Mouse (Mus musculus) lung, postnatal 4 days (tissue): ENCODE measurements around the gene Ankrd34a.

Experiments used
- DNase-seq, 2 experiments: peaks; one replicate each; pipeline ENCODE4 v3.0.0; 2021

Ankrd34a gene

GRCm38 (mm10) chr3:96596228-96596707, at the start of gene Ankrd34a:
Gene Ankrd34a (plus strand): TSS chr3:96596636.
- DNase-seq: peak; percentile 19 to 48

DNA sequence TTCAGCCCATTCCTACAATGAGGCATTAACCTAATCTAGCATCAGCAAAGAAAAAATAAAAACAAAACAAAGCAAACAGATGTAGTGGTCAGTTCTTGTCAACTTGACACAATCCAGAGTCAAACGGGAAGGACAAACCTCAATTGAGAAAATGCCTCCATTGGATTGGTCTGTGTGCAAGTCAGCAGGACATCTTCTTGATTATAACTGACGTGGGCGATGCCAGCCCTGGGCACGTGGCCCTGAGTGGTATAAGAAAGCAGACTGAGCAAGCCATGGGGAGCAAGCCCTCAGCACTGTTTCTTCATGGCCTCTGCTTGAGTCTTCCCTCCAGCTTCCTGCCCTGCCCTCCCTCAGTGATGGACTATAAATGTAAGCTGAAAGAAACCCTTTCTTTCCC, 49.6 kb upstream of the Ankrd34a start:
- DNase-seq: peak in 1 of 2 experiments; percentile 18

- peak; percentile 77 to 87 for DNase-seq
Measured at GRCm38 (mm10) chr3:96547389-96547960, 49.0 kb upstream of the Ankrd34a start.

DNA sequence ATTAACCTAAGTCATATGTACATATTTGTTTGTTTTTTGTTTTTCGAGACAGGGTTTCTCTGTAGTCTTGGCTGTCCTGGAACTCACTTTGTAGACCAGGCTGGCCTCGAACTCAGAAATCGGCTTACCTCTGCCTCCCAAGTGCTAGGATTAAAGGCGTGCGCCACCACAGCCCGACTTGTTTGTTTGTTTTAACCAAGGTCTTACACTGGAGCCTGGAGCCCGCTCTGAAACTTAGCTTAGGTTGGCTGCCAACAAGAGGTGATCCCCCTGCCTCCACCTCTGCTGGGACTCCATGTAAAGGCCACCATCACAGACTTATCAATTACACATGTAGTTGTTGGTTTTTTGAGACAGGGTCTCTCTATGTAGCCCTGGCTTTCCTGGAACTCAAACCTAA, 47.6 kb upstream of the Ankrd34a start:
- peak in 1 of 2 experiments; percentile 16 for DNase-seq

GRCm38 (mm10) chr3:96549346-96549745, 47.1 kb upstream of the Ankrd34a start:
- no peak for DNase-seq

DNA sequence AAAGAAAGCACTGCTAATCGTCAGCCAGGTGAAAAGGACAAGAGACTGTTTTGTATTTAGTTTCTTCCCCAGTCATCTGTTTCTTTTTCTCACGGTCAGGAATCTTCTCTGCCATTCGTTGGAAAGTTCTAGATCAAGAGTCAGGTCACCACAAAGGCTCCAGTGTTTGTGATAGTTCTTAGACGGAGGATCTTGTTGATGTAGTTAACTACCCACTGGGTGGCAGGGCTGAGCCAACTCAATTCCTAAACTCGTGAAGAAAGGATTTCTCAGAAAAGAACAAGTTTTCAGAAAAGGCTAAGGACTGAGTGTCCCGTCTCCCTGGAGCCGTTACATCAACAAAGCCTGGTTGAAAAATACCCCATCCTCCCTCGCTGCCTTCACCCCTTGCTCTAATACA, 45.2 kb upstream of the Ankrd34a start:
- DNase-seq: peak; percentile 59 to 75

DNA sequence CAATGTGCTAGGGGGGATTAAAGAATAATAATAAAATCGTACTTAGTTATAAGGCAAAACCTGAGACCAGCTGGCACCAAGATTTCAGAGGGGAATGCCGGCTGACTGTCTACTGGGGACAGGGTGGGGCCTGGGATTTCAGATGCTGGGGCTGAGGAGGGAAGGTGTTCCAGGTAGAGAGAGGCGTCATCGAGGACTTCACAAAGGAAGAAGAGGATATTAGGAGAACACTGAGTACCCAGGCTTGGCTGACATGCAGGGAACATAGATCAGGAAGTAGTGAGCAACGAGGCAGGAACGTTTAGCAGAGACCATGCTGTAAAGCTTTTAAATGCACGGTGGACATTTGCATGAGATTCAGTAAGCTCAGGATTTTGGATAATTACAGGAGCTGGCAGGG, 44.5 kb upstream of the Ankrd34a start:
- no peak for DNase-seq

DNA sequence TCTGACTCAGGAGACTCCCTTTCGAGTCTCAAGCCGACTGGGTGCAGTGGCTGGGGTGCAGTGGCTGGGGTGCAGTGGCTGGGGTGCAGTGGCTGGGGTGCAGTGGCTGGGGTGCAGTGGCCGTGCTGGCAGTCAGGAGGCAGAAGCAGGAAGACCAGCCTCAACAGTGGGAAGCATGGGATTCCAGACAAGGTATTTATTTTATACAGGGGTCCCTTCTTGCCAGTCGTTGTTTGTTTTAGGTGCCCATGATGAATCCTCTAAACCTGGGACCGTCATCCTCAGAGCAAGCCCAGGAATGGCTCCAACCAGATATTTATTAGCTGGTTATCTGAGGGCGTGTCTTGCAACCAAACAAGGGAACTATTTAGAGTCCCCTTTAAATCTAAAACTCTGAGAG, 42.8 kb upstream of the Ankrd34a start:
- DNase-seq: no peak

DNA sequence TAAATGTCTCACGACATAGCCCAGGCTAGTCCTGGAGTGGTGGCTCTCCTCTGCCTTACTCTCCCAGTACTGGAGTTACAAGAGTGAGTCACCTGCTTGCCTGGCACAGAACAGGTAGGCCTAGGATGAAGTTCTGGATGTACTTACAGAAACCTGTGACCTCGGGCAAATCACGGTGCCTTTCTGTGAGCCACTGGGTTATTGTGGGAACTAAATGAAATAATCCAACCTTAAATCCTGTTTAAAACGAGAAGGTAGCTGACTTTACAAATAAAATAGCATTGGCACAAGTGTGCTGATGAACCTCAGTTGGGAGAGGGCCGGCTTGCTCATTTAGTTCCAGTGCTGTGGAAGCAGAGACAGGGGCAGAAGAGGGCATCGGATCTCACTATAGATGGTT, 42.2 kb upstream of the Ankrd34a start:
- DNase-seq: no peak

GRCm38 (mm10) chr3:96555041-96555596, 41.3 kb upstream of the Ankrd34a start:
- DNase-seq: peak; percentile 86 to 92

GRCm38 (mm10) chr3:96555999-96556614, 40.3 kb upstream of the Ankrd34a start:
- DNase-seq: no peak

DNA sequence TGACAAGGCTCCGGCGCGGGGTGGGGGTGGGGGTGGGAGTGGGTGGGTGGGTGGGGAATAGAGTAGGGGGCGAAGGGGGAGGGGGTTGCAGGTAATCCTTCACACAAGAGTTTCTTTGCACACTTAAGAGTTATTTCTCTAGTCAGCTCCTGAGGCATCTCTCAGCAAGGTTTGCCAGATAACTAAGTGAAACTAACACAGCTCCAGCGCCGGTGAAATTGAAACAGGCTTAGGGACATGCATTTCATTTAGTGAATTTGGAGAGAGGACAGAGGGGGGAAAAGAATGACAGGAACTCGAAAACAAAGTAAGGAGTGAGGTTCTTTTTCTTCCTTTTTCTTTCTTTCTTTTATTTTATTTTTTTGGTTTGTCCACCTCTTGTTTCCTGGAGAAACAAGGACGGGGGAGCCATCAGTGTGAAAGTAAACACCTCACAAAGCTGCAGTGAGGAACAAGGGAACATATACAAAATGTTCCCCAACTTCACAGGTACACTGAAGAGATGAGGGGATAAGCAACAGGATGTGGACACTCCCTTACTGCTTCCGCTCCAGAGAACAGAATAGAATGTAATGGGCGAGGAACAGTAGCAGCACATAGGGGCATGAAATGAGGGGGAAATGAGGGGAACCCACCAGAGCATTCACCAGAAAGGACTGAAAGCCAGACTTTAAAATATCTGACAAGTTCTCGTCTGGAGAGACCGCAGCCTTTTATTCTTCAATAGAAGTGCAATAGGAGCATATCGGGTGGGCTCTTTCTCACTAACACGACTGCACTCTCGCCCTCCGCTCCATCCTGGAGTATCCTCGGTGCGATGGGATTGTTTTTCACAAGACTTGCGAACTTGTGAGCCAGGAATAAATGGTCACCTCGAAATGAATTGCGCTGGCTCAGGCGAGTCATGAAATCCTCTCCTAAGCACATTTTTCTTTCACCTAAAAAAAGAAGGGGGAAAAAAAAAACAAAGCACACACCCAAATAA, 39.5 kb upstream of the Ankrd34a start:
- no peak for DNase-seq

DNA sequence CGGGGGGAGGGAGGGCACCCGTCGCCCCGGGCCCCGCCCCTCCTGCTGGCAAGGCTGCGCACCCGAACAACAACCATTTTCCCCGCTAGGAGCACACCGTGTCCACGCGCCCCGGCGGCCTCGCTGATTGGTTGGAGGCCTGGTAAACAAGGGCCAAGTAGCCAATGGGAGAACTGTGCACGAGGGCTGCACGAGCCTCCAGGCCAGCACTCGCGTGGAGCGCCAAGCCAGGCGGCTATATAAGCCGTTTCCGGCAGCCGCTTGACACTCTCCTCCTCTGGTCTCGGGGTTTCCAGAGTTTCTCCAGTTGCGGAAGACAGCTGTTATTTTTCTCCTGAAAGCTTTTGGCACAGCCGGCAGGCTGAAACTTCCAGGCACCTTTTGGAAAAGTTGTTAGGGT, 38.7 kb upstream of the Ankrd34a start, which contains the start of gene Txnip:
Gene Txnip, plus strand, starts transcription at position 264 of the 400 bp plus-strand sequence.
- peak; percentile 100 for DNase-seq

GRCm38 (mm10) chr3:96558159-96558558, 38.3 kb upstream of the Ankrd34a start:
- no peak for DNase-seq

DNA sequence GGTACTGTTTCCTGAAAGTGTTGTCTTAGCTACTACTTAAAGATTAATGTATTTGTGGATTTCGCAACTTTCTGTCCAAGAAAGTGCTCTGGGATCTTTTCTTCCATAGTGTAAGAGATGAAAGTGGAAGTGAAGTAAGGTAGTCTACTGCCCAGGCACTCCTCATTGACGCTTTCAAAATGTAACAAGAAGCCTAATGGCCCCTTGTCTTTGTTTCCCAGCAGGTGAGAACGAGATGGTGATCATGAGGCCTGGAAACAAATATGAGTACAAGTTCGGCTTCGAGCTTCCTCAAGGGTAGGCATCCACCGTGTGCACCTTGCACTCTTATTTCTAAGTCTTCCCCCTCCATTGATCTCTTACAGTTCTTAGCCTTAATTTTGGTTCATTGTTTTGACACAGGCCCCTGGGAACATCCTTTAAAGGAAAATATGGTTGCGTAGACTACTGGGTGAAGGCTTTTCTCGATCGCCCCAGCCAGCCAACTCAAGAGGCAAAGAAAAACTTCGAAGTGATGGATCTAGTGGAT, 37.7 kb upstream of the Ankrd34a start:
- DNase-seq: no peak

DNA sequence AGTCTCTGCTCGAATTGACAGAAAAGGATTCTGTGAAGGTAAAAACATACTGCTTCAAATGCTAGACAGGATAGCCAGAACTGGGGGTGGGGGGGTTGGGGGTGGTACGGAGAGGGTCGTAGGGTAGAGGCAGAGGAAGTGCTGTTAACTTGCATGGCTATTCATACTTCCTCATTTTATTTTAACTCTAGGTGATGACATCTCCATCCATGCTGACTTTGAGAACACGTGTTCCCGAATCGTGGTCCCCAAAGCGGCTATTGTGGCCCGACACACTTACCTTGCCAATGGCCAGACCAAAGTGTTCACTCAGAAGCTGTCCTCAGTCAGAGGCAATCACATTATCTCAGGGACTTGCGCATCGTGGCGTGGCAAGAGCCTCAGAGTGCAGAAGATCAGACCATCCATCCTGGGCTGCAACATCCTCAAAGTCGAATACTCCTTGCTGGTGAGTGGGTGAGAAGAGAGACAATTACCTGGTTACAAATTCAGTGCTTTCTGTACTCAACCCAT, 37.0 kb upstream of the Ankrd34a start:
- no peak for DNase-seq

DNA sequence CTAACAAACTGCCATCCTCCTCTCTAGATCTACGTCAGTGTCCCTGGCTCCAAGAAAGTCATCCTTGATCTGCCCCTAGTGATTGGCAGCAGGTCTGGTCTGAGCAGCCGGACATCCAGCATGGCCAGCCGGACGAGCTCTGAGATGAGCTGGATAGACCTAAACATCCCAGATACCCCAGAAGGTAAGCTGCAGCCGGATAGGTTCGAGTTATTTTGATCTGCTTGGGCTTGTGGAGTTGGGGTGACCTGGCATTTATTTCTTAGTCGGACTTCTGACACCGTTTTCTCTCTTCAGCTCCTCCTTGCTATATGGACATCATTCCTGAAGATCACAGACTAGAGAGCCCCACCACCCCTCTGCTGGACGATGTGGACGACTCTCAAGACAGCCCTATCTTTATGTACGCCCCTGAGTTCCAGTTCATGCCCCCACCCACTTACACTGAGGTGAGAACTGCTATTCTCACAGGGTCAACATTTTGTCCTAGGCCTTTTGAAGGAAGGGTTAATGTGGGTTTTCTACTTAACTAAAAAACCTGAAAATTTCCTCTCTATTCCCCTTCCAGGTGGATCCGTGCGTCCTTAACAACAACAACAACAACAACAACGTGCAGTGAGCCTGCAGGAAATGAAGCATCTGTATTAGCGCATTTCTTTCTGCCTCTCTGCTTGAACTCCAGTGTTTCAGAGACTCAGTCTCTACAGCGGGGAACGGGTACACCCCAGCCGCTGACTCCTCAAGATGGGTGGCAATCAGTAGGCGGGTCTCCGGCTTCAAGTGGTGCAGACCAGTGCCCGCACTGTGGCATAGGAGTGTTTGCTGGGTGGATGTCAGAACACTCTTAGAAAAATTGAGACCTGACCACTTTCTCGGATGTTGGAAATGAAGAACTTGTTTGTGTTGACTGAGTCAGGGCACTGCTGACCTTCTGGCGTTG, 36.3 kb upstream of the Ankrd34a start:
- peak in 1 of 2 experiments; percentile 49 for DNase-seq

GRCm38 (mm10) chr3:96560881-96561668, 35.4 kb upstream of the Ankrd34a start:
- no peak for DNase-seq

- peak; percentile 47 to 59 for DNase-seq
Measured at GRCm38 (mm10) chr3:96561946-96562681, 34.3 kb upstream of the Ankrd34a start.

GRCm38 (mm10) chr3:96563267-96563666, 33.2 kb upstream of the Ankrd34a start:
- no peak for DNase-seq
